Mouse (Mus musculus) liver, adult (tissue): ENCODE data around the gene Cep128.

Source experiments
- GATA4 ChIP-seq: IDR thresholded peaks from 2 replicates; pipeline ENCODE4 v1.6.1; 2014; ENCODE audit warnings: mild to moderate bottlenecking, low read length; ENCODE audit not compliant: insufficient replicate concordance

The Cep128 gene

DNA sequence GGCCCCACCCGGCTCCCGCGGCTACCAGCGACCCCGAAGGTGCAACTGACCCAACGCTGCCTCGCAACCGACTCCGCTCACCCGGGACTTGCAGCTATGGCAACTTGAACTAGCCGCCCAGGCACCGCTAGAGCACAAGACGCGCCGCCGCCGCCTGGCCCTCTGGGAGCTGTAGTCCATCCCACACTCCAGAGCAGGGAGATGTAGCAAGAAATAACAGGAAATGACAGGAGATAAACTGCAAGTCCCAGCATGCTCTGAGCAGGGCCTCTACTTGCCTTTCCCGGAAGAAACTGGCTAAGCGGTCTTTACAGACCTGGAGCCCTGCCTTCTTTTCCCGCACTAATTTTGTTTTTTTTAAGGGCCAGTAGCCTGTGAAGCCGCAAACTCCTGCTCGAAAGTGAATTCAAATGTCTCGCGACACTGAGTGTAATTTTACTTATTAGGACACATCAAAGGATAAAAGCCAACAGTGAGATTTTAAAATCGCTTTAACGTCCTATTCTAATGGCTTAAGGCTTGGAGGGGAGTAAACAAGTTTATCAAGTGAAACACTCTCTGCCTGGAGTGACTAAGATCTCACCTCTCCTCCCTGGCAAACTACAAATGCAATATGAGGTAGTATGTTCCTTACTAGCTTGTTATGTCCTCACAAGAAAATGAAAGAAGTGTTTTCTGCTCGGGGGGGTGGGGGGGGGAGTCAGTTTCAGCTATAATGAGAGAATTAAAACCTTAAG is at the start of gene Cep128, which contains the start of gene Tshr:
TSS of gene Cep128 (minus strand) at position 129 of the 737 bp plus-strand sequence.
TSS of gene Tshr (plus strand) at position 283 of the 737 bp plus-strand sequence.
- TF ChIP-seq GATA4: no peak

DNA sequence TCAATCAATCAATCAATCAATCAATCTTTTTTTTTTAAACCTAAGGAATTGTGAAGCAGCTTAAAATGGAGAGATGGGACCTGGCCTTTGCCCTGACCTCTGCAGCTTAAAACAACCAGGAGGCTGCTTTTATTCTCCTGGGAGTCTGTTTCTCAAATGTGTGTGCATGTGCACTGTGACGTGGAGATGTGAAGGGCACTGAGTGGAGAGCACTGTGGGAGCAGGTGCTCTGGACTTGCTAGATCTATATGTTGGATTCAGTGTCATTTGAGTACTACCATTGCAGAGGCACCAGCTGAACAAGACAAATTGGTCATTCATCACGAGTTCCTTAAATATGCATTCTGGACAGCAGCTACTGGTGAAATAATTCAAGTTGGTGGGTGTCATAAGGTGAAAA is 42.9 kb upstream of the Cep128 start:
- TF ChIP-seq GATA4: no peak

DNA sequence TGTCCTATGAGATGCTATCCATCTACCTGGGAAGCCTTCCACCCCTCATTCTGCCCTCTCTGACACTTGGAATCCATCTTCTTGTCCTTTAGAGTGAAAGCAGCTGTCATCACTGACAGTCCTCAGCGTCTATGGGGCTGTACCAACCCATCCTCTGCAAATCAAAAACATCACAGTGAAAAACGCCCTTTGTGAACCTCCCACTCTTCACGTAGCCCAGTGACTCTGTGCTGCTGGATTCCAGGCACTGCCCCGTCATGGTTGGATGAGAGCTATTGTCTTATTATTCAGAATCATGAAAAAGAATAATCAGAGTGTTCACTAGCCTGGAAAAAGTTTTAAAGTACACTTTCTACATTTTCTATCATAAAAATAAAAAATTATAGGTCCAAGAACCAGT is 42.3 kb upstream of the Cep128 start:
- no peak for TF ChIP-seq GATA4

DNA sequence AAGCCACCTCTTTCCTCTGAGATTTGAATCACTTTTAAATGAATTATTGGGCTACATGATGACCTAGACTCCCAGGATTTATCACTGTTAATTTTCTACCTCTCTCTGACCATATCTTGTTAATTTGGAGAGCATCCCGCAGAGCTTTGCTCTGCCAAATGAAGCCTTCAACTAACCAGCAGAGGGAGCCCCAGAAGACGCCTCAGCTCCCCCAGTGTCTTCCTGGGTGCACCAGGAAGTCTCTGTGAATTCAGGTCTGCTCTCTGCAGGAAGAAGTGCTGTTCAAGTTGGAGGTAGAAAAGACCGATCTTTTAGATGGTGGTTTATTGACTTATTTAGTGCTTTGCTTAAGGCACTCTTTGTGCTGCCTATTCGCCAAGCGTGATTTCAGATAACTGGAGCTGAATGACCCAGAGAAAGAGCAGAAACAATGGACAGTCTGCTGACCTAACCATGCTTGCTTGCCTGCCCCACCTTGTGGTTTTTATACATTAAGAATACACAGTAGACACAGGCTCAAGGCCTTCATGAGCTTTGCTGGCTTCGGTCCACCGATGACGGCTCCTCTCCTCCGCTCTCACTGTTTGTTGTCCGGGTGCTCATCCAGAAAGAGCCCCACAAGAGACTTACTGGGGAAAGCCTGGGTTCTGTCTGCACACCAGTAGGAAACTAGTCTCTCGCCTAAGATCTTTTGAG is 39.1 kb upstream of the Cep128 start:
- TF ChIP-seq GATA4: no peak

DNA sequence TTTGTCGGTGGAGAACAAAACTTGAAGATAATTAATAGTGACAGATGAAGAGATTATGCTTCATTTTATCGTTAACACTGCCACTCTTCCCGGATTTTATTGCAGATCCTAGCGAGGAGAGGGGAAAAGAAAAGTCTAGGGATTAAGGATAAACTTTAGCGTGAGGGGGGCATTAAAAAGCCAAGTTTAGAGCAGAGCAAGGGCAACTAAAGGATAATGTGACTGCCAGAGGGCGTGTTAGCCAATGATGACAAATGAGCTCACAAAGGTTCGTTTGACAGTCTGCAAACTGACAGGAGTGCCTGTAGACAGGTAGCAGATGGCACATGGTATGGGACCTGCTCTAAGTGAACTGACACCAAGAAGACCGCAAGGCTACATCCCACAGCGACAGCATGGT is 37.1 kb upstream of the Cep128 start:
- no peak for TF ChIP-seq GATA4

DNA sequence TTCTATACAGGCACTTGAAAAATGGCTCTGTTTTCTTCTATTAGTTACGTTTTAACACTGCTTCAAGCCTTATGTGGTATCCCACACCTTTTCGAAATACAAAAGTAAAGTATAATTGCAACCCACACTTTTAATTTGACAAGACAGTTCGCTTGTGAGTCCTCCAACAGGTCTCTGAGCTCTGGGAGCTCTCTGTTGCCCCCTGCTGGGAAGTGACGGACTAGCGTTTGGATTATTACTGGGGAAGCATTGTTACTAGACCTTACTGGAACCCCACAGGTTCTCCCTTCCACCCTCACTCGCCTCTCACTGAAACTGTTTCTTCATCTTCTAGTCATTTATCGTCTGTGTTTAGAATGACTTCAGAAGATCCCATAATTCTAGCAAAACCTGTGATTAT is 34.6 kb upstream of the Cep128 start:
- TF ChIP-seq GATA4: no peak

DNA sequence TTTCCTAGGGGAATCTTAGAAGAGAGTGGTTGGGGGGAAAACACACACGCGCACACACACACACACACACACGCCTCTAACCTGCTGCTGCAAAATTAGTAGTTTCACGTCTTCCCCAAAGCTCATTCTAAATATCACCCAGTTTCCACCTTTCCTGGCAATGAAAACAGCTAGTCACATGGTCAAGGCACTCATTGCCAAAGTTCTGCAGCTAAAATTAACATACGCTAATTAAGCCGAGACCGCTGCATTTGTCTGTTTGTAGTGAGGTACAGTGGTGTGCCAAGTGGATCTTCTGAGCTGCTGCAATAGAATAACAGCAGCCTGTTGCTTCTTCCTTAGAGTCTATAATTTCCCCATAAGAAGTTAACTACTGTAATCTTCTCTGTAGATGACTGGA is 32.6 kb upstream of the Cep128 start:
- TF ChIP-seq GATA4: no peak

DNA sequence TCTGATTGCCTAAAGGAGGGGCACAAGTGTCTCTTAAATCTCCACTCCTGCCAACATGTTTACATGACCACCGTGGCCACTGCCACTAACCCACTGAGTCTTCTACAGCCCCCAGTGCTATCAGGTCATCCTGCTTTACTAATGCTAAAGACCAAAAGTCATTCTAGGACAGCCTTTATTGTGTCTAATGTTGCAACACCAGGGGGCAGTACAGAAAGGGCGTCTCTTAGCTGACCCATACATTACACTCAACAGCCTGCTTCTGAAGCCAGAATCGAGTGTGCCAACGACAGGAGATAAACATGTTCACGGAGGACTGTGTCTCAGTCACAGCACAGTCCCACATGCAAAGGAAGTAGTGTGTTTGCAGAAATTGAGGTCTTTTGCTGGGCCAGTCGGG is 30.9 kb upstream of the Cep128 start:
- TF ChIP-seq GATA4: no peak

DNA sequence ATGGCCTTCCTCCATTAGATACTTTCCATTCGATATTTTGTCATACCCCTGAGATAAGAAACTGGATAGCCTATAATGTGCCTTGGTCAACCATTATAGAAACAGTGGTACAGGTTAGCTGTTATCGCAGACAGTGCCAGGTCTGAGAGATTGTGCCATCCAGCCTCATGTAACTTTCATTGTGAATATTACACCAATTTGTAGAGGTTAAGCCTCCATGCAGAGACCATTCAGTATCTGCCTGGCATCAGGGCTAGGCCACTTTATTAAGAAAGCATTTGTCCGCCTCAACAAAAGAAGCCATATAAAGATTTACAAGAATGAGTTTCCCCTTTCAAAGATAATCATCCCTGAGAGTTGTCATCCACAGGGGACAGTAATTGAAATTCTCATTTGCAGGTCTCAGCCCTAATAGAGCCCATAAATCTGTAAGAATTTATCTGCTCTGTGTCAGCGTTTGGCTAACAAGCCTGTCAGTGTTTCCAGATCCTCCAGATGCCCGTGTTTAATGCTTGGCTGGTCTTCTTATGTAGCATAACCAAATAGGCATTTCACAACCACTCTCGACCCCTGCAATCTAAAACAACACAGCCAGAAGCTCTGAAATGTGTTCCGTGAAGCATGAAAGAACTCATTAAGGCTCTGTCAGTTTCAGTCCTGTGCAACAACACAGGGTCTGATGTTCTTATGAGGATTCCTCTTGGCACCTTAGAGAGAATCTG is 28.4 kb upstream of the Cep128 start:
- no peak for TF ChIP-seq GATA4

DNA sequence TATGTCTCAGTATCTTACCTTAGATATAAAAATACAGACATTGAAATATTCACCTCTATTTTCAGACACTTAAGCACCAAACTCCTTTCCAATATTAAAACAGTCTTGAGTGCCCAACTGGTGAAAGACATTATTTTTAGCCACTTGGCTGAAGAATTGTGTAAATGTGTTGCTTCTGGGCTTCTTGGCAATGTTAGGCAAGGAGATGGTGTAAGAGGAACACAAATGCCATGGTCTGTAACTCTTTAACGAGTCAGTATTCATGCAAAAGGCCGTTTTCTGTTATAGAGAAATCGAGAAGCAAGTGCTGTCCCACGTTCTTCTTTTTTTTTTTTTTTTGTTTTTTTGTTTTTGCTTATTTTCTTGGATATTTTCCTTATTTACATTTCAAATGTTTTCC is 26.1 kb upstream of the Cep128 start:
- no peak for TF ChIP-seq GATA4

DNA sequence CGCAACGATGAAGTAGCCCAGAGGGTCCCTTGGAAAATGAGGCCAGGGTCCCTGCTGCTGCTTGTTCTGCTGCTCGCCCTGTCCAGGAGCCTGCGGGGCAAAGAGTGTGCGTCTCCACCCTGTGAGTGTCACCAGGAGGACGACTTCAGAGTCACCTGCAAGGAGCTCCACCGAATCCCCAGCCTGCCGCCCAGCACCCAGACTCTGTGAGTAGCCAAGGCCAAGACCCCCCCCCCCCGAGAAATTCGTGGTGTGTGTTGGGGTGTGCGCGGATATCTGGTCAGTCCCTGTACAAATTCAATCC is 16.8 kb upstream of the Cep128 start:
- no peak for TF ChIP-seq GATA4

DNA sequence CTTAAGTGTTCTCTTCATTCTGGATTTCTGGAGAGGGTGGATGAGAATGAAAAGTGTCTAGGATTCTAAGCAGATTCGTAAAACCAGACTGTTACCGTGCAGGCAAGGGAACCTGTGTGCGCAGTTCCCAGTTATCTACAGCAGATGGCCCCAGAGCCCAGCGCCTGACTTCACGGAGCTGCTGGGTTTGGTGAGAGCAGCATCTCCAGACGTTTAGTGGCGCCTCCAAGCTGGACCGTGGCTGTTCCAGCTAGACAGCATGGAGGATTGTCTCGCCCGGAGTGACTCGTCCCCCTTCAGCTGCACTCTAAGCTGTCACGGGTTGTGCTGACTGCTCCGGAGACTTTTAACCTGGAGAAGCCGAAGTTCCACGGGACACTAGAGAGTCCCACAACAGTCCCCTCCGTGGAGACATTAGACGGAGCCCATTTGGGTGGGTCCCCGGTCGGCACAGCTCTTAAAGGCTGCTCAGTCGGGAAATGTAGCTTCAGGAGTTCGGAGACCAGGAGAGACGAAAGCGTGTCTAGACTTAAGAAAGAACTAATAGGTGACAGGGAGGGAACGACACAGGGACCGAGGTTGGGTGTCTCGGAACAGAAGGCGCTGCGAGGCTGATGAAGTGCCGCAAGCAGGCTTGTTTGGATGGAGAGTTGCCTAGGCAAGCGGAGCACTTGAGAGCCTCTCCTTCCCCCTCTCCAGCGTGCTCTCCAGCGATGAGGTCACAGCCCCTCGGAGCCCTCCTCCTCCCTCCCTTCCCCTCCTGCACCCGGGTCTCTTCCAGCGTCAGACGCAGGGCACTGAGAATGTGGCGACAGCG is 16.2 kb upstream of the Cep128 start:
- no peak for TF ChIP-seq GATA4

DNA sequence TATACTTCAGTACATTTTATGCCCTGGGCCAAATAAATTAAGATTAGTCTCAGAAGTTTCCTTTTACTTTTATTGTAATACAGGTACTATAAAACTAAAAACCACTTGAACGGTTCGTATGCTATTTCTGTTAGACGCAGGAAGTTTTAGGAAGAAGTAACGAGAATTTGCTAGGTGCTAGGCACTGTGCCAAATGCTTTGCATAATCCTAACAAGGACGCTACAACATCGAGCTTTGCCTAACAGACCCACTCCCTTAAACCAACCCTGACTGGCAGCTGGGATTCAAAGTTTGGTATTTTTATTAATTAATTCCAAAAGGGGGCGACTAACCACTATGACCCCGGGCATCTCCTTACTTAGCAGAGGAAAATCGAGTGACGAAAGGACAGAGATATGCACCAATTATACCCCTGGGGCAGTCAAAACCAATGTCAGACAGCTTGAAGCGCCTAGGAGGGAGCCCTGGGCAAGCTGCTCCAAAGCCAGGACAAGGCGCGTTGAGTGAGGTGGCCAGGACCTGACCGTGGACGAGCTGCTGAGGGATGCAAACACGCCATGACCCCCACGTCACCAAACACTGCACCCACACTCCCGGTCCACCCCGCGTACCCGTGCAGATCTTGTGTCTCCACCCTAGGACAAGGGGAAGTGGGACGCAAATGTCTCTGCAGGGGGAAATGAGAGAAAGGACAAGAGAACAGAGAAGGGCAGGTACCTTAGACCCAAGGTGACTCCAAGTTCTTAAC is 519 bp downstream of the Cep128 start:
- TF ChIP-seq GATA4: no peak

DNA sequence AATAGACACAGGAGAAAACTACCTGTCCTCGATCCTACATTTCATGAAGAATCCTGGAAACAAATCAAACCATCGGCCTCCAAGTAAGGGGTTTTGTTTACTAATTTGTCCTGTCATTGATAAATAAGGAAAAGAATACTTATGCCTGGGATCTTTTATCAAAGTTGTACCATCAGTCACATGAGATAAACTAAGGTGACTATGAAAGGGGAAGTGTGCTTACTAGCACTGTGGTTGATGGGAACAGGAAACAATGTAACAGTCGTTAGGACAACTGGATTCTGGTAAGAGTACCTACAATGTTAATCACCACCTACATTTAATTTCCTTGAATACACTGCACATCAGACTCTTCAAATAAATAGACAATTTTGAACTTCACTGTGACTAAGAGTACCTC is 15.0 kb downstream of the Cep128 start:
- no peak for TF ChIP-seq GATA4

DNA sequence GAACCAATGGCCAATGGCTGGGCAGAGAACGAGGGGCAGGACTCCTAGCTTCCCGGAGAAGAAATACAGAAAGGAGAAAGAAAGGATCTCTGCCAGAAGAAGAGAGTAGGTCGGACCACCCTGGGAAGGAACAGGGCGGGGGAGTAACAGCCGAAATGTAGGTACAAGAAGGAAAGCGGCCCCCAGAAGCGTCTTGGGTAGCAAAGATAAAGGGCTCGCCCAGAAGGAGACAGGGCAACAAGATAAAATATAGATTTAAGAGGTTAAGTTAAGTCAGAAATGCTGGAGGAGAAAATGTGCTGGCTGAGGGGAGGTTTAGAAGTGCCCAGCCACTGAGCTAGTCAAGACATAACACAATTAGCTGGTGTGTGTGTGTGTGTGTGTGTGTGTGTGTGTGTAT is 30.4 kb downstream of the Cep128 start:
- TF ChIP-seq GATA4: no peak
